Mouse (Mus musculus) midbrain, embryonic 16.5 days (tissue): ENCODE measurements around the gene Emsy. TPM values are rescaled to one million over a fixed set of nuclear protein-coding genes. Genes with fewer than 3 reads are reported as not detected.

Source experiments
- ATAC-seq: fragments of 200-750 bp; cut with Nextera tagmentation; 2 replicates; pipeline ENCODE4 v1.8.0; 2017; ENCODE audit warnings: moderate TSS enrichment
- H3K27ac ChIP-seq: fragments of 300-500 bp; sonication (generic); 2 replicates; pipeline ENCODE4 v1.5.1; 2014; ENCODE audit warnings: mild to moderate bottlenecking, low read length, mixed read lengths
- H3K27me3 ChIP-seq: fragments of 300-500 bp; sonication (generic); 2 replicates; pipeline ENCODE4 v1.6.1; 2014; ENCODE audit warnings: low read depth, low read length, mixed read lengths; ENCODE audit not compliant: control insufficient read depth, insufficient read depth
- H3K36me3 ChIP-seq: fragments of 300-500 bp; sonication (generic); 2 replicates; pipeline ENCODE4 v1.6.1; 2014; ENCODE audit warnings: mild to moderate bottlenecking, low read length, moderate library complexity, mixed read lengths; ENCODE audit not compliant: control insufficient read depth, insufficient read depth
- H3K4me1 ChIP-seq: fragments of 300-500 bp; sonication (generic); 2 replicates; pipeline ENCODE4 v1.6.1; 2014; ENCODE audit warnings: mild to moderate bottlenecking, low read length, mixed read lengths; ENCODE audit not compliant: control insufficient read depth, insufficient read depth
- H3K4me2 ChIP-seq: fragments of 300-500 bp; sonication (generic); 2 replicates; pipeline ENCODE4 v1.6.1; 2014; ENCODE audit warnings: mild to moderate bottlenecking, low read length, mixed read lengths
- H3K4me3 ChIP-seq: fragments of 300-500 bp; sonication (generic); 2 replicates; pipeline ENCODE4 v1.5.1; 2014; ENCODE audit warnings: low read depth, mild to moderate bottlenecking, low read length, moderate library complexity, mixed read lengths
- H3K9ac ChIP-seq: fragments of 300-500 bp; sonication (generic); 2 replicates; pipeline ENCODE4 v1.6.1; 2014; ENCODE audit warnings: low read depth, low read length, mixed read lengths
- H3K9me3 ChIP-seq: fragments of 300-500 bp; sonication (generic); replicated peaks from 2 replicates; pipeline ENCODE4 v1.6.1; 2014; ENCODE audit warnings: mild to moderate bottlenecking, low read length, mixed read lengths; ENCODE audit not compliant: control insufficient read depth, poor library complexity, severe bottlenecking
- WGBS: fragments of 180-500 bp; shearing (Covaris S2); extraction: QIAGEN DNeasy Blood & Tissue Kit; methylation state at CpG from one replicate; pipeline ENCODE4 v1.1.7; 2014; 5-methylcytosine and 5-hydroxymethylcytosine counted together
- polyA plus RNA-seq: library from polyadenylated mRNA; unstranded; fragments of >200 nt; fragmentation: Nextera tagmentation; extraction: Ambion mirVana; gene quantifications from 2 replicates; pipeline ENCODE4 v1.2.1, GENCODE M21; 2015

Emsy gene
- polyA plus RNA-seq, 1 experiment from 2014 or later = 40.0 TPM

DNA sequence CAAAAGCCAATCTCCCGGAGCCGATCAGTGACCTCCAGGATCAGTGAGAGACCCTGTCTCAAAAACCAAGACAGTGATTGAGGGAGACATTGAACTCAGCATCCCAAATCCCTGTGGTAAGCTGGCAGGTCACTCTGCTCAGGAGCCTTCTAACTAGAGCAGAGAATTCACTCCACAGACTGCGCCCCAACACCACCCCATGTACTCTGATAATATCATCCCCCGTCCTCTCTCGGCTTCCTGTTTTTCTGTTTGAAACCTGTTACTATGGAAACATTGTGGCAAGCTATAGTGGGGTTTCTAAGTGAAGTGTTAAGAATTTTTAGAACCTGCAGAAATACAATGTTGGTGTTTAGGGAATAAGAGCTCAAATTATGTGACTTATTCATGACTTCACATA, 37.5 kb upstream of the Emsy start:
- 77% methylated on average over 5 of the region's 5 CpGs for WGBS
- Histone ChIP-seq H3K27ac (no peak overlapping the region), H3K9me3 (no peaks in the 10 kb centered on the region), H3K36me3 (no peaks in the 10 kb centered on the region), H3K4me1 (no peaks in the 10 kb centered on the region), H3K4me2 (no peak overlapping the region), H3K27me3 (no peaks in the 10 kb centered on the region), H3K9ac (no peak overlapping the region), H3K4me3 (no peak overlapping the region)
- no peak for ATAC-seq

DNA sequence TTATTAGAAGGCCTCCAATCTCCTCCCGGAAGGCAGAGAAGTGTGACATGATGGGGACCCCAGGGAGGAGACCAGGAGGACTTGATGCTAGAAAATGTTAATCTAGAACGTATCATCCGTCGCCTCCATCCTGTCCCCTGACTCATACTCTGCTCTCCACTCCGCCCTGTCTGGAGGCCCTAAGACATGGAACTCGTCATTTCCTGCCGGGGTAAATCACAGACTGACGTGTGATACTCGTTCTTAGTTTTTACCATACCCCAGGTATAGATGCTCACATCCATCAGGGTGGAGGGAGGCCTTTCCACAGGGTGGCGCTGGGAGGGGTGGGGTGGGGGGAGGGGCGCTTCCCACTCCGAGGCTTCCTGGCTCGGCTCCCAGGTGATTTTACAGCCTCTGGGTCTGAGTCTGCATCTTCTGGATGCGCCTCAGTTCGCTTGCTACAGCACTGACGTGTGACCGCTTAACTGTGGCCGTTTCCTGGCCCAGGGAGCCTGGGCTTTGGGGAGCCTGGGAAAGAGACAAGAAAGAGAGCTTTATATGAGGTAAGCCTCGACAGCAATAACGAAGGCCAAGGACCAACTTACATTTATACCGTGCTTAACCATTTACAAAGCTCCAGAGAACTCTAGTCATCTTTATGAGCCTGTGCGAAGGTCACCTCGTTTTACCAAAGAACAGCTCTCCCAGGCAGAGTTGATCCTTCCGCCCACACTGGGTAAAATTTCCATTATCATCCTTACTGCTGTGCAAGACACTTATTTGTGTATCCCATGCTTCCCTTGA, 36.4 kb upstream of the Emsy start:
- ATAC-seq = no peak
- Histone ChIP-seq H3K36me3 (no peaks in the 10 kb centered on the region), H3K27me3 (no peaks in the 10 kb centered on the region), H3K27ac (no peak overlapping the region), H3K9ac (no peak overlapping the region), H3K4me3 (no peak overlapping the region), H3K4me1 (no peaks in the 10 kb centered on the region), H3K4me2 (no peak overlapping the region), H3K9me3 (no peaks in the 10 kb centered on the region)
- 49% methylated on average over 24 of the region's 24 CpGs for WGBS

DNA sequence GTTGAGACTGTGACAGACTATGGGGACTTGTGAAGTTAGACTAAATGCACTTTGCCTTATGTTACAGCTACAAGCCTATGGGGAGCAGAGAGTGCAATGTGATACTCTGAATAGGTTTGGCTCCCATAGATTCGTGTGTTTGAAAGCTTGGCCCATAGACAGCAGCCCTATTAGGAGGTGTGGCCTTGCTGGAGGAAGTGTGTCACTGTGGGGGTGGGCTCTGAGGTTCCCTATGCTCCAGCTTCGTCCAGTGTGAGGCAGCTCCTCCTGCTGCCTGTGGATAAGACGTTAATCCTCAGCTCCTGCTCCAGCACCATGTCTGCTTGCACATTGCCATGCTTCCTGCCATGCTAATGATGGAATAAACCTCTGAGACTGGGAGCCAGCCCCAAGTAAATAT, 34.2 kb upstream of the Emsy start:
- no peaks in the 10 kb centered on the region for H3K9me3 ChIP-seq
- H3K4me2 ChIP-seq = no peak overlapping the region
- H3K36me3 ChIP-seq = no peaks in the 10 kb centered on the region
- H3K4me1 ChIP-seq = no peaks in the 10 kb centered on the region
- no peaks in the 10 kb centered on the region for H3K27me3 ChIP-seq
- no peak for ATAC-seq
- 12% methylated on average over 3 of the region's 3 CpGs for WGBS
- no peak overlapping the region for H3K4me3 ChIP-seq
- H3K9ac ChIP-seq = no peak overlapping the region
- H3K27ac ChIP-seq = no peak overlapping the region

DNA sequence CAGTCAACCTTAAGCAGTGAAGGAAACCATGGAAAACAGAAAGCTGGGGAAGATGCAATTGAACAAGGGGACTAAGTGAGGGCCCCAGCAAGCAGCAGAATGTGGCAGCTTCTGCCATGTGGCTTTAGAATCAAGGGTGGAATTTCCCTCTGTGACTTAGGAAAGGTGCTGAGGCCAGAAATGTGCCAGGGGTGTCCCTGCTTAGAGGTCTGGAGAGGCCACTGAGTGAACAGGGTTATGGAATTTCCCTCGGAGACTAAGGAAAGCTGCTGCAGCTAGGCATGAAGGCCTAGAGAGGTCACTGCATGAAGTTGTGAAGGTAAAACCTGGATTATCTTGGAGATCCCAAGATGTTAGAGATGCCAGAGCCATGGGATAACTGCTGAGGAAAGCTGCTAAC, 33.5 kb upstream of the Emsy start:
- no peaks in the 10 kb centered on the region for H3K27me3 ChIP-seq
- H3K9ac ChIP-seq = no peak overlapping the region
- ATAC-seq = no peak
- 93% methylated on average over 1 of the region's 1 CpGs for WGBS
- H3K9me3 ChIP-seq = no peaks in the 10 kb centered on the region
- no peaks in the 10 kb centered on the region for H3K36me3 ChIP-seq
- no peak overlapping the region for H3K4me3 ChIP-seq
- H3K4me2 ChIP-seq = no peak overlapping the region
- H3K27ac ChIP-seq = no peak overlapping the region
- H3K4me1 ChIP-seq = no peaks in the 10 kb centered on the region

DNA sequence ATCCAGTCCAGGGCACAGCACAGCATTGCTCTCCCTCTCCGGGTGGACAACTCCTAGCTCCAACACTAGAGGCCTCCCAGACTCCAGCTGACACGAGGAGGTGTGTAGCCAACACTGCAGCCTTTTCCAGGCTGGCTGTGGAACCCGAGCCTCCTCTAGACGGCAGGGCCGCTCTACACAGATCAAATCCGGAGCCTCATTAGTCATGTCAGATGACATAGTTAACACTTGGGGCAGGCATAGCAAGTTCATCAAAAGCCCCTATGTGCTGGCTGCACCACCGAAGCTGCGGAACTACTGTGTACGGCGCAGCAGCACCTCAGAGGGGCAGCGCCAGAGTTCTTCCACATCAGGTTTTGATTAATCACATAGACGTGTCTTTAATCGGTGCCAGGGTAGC, 29.3 kb upstream of the Emsy start:
- 57% methylated on average over 13 of the region's 13 CpGs for WGBS
- Histone ChIP-seq H3K36me3 (no peaks in the 10 kb centered on the region), H3K4me3 (no peak overlapping the region), H3K9me3 (no peaks in the 10 kb centered on the region), H3K4me1 (no peaks in the 10 kb centered on the region), H3K9ac (no peak overlapping the region), H3K27ac (no peak overlapping the region), H3K27me3 (no peaks in the 10 kb centered on the region), H3K4me2 (no peak overlapping the region)
- no peak for ATAC-seq

DNA sequence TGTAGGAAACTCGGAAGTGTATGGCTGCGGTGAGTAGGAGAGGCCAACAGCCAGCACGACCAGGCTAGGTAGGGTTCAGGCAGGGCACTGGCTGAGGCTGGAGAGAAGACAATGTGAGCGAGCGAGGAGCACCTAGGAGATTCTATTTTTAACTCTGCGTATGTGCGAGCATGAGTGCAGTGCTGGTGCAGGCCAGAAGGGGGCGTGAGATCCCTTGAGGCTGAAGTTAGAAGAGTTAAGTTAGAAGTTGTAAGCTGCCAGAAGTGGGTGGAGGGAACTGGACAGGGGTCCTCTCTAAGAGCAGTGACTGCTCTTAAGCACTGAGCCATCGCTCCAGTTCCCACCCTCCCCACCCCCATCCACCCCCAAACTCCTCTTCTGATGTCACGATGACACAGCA, 26.2 kb upstream of the Emsy start:
- H3K4me3 ChIP-seq = no peak overlapping the region
- no peak for ATAC-seq
- no peak overlapping the region for H3K27ac ChIP-seq
- no peaks in the 10 kb centered on the region for H3K9me3 ChIP-seq
- no peaks in the 10 kb centered on the region for H3K4me1 ChIP-seq
- no peak overlapping the region for H3K4me2 ChIP-seq
- WGBS = 89% methylated on average over 10 of the region's 10 CpGs
- no peak overlapping the region for H3K9ac ChIP-seq
- no peaks in the 10 kb centered on the region for H3K36me3 ChIP-seq
- H3K27me3 ChIP-seq = no peaks in the 10 kb centered on the region

DNA sequence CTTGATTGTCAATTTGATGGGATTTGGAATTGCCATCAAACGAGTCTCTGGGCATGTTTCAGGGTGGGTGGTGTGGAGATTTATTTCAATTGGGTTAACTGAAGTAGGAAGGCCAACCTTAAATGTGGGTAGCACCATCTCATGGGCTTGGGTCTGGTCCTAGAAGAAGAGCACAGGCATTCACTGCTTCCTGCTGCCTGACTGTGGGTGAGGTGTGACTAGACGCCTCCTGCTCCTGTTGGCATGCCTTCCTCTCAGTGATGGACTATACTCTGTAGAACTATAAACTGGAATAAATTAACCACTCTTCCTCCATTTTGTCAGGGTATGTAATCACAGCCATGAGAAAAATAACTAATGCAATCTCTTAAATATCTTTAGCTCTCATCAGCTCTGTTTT, 24.1 kb upstream of the Emsy start:
- Histone ChIP-seq H3K27ac (no peak overlapping the region), H3K27me3 (no peaks in the 10 kb centered on the region), H3K4me2 (no peak overlapping the region), H3K4me1 (no peaks in the 10 kb centered on the region), H3K9me3 (no peaks in the 10 kb centered on the region), H3K4me3 (no peak overlapping the region), H3K36me3 (no peaks in the 10 kb centered on the region), H3K9ac (no peak overlapping the region)
- WGBS = 57% methylated on average over 2 of the region's 2 CpGs
- no peak for ATAC-seq

DNA sequence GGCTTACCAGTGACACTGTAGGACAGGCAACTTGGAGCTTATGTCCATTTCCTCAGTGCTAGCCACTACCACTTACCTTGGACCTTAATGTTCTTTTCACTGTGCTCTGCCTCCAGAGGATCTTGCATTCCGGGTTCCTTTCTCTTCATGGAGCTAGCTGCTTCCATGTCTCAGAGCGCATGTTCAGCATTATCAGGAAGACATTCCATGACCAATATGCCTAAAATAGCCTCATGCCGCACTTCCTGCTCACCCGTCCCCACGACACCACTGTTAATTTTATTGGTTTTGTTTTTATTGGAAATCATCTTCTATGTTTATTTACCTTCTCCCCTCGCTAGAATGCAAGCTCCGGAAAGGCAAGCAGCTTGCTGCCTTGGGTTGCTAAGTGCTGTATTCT, 21.9 kb upstream of the Emsy start:
- ATAC-seq = no peak
- H3K9ac ChIP-seq = no peak overlapping the region
- H3K9me3 ChIP-seq = no peaks in the 10 kb centered on the region
- H3K4me3 ChIP-seq = no peak overlapping the region
- no peaks in the 10 kb centered on the region for H3K36me3 ChIP-seq
- H3K4me2 ChIP-seq = no peak overlapping the region
- no peak overlapping the region for H3K27ac ChIP-seq
- WGBS = 76% methylated on average over 7 of the region's 7 CpGs
- H3K4me1 ChIP-seq = no peaks in the 10 kb centered on the region
- H3K27me3 ChIP-seq = no peaks in the 10 kb centered on the region

DNA sequence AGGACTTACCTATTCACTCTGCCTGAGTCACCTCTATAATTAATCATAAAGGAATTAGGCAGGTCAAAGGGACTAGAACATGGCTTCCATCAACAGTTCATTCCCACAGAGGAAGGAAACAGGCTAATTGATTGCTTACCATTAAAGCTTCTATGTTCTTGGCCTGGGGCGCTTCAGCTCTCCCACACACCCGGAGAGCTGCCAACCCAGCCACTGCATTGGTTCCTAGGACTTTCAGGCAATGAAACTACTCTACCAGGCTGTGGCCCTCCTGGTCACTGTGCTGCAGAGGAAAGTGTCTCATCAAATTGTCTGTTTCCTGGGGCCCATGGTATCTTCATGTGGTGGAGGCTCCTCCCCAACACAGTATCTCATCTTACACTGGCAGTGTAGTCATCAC, 20.9 kb upstream of the Emsy start:
- no peaks in the 10 kb centered on the region for H3K36me3 ChIP-seq
- H3K27ac ChIP-seq = no peak overlapping the region
- H3K27me3 ChIP-seq = no peaks in the 10 kb centered on the region
- no peak overlapping the region for H3K4me3 ChIP-seq
- H3K4me2 ChIP-seq = no peak overlapping the region
- 91% methylated on average over 2 of the region's 2 CpGs for WGBS
- H3K4me1 ChIP-seq = no peaks in the 10 kb centered on the region
- H3K9me3 ChIP-seq = no peaks in the 10 kb centered on the region
- H3K9ac ChIP-seq = no peak overlapping the region
- no peak for ATAC-seq
